Mouse (Mus musculus) thymus, postnatal 0 days (tissue): Measurements from ENCODE around the gene Fan1. TPM values are rescaled to one million over a fixed set of nuclear protein-coding genes. Genes with fewer than 3 reads are reported as not detected.
A peak's percentile ranks its signal among the peaks of the same experiment; 100 is the strongest.

Experiments
- DNase-seq: peaks from one replicate; pipeline ENCODE4 v3.0.0-alpha.2; 2015; ENCODE audit warnings: low spot score
- polyA plus RNA-seq: library from polyadenylated mRNA; unstranded; fragments of >200 nt; fragmentation: Nextera tagmentation; extraction: Ambion mirVana; gene quantifications from 2 replicates; pipeline ENCODE4 v1.2.1, GENCODE M21; 2015

Fan1 gene
- polyA plus RNA-seq, 1 experiment from 2014 or later = 5.9 TPM

DNA sequence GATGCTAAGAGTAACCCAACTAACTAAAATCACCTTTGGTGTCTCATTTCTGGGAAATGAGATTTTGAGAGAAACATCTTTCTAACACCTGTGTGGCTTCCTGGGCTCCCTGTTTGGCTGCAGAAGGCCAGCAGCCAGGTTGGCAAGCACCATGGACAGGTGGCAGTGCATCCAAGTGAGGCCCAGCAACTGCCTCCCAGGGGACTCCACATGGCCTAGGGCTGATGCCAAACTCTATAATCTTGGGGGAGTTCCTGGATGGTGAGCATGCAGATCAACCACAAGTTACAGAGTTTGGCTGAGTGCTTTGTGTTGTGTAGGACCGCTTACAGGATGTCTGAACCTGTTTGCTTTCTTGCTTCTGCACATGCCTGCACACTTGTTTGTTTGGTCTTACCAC is 41.2 kb downstream of the Fan1 start:
- DNase-seq = no peak

DNA sequence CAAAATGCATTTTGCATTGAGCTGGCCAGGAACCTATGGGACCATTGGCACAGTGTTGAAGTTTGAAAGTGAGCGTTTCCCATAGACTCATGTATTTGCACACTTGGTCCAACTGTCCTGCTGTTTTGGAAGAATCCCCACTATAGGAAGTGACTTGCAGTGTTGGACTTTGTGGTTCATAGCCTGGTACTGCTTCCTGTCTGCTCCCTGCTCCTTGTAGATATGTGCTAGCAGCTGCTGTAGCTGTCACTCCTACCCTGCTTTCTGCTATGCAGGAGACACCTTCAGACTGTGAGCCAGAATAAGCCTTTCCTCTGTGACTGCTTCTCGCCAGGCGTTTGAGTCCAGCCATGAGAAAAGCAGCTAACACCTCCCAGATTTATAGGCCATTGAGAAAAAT is 42.6 kb downstream of the Fan1 start:
- no peak for DNase-seq

DNA sequence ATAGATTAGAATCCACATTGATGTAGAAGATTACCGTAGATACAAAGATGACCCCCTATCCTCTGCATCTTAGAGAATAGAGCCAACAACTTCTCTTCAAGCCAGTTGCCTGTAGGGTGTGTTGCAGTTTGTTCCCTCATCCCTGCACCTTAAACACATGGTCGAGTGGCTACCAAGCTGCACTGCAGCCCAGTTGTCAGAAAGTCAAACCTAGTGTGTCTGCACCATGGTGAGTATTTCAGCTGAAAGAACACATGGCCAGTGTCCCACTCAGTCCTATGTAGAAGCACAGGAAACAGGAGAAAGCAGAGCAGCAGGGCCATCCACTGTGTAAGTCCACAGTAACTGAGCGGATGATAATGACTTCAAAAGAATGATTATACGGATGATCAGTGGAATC is 46.4 kb downstream of the Fan1 start:
- DNase-seq = no peak

DNA sequence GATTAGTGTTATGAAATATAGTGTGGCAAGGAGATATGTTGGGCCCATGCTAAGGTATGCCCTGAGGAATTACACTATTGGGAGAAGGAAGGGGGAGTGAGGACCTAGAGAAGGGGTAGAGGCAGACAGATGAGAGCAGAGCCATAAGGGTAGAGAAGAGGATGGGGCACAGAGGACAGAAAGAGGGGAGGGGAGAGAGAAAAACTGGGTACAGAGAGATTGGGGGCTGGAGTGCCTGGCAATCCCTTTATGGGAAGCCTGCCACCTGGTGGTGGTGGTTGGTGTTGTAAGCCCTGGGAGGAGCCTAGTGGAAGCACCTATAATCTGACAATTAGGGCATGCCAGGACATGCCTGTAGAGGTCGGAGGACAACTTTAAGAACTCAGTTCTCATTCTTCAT is 47.0 kb downstream of the Fan1 start:
- peak; percentile 85 for DNase-seq

DNA sequence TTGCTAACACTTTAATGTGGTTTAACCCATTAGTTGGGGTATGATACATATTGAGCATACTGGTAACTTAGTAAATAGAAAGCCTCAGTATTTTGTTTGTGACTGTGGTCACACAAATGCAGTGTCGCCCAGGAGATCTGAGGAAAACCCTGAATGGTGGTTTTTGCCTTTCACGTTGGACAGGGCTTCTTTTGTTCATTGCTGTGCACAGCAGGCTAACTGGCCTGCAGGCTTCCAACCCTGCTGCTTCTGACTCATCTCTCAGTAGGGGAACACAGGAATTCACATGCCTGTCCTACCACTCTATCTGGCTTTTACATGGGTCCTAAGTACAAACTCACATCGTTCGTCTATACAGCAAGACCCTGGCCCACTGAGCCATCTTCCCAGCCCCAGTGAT is 52.2 kb downstream of the Fan1 start:
- DNase-seq = no peak

DNA sequence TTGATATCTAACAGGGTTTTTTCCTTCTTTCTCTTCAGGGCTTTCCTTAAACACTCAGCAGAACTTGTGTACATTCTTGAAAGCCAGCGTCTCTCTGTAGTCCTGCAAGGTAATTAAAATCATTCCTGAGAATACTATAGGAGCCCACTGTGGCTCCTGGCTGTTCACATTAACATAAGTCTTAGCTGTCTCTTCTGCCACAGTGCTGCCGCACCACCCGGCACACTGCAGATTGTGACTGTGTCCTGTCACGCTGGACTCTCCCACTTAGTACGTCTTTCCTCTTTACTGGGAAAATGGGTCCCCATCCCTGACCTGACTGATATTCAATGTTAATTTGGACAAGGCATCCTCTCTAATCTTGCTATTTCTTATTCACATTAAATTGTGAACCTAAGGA is 52.8 kb downstream of the Fan1 start:
- DNase-seq = no peak

DNA sequence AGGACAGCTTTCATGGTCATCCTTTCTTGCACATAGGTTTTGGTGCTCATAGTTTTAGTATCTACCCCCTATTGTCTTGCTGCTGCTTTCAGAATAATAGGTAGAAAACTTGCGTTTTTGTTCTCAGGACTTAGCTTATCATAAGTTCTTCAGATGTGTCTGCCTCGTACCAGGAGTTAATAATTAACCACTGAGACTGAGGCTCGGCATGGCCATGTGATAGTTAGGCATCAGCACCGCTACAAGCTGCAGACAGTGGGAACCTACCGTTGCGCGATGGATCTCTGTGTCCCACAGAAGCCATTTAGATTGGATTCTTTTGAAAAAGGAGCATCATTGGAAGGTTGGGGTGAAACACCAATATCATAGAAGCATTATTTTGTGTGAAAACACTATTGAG is 61.1 kb downstream of the Fan1 start:
- no peak for DNase-seq

DNA sequence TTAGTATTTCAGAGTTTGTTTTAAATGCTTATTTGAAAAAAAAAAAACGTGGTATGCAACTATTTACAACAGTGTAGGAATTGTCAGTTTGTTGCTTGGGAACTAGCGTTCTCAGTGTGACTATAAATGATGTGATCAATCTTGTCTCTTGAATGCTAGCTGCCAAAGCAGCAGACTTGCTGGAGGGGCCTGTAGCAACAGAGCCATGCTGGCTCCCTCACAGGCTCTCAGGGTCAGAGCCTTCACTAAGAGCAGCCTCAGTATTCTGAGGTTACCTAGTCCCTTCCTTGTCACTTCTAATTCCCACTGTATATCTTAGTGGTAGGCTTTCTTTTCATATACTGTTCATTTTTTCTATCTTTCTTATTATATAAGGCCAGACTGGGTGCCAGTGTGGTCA is 63.1 kb downstream of the Fan1 start:
- DNase-seq = no peak

DNA sequence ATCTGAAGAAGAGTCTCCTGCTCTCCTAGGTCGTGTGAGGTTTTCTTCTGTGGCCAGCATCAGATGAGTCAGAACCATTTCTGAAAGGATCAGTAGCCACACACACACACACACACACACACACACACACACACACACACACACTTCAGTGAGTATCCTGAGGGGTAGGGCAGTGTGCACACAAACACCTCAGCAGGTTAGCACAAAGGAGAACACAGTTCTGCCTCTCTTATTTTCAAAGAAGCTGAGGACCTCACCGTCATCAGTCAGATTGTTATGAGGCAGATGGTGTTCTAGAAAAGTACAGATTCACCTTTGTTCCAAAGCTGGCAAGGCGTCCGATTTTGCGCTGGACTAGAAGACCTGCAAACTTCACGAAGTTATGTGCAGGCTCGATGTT is 63.7 kb downstream of the Fan1 start:
- no peak for DNase-seq

Other genes with a start within 250 kb of the Fan1 start
- 1.5 and 1.8 TPM in 2 replicates for gene Trpm1, start 220.3 kb downstream of the Fan1 start, polyA plus RNA-seq
- gene Mtmr10, start 86.4 kb downstream of the Fan1 start, polyA plus RNA-seq = 8.1 and 9.4 TPM in 2 replicates
- 46.5 and 49.1 TPM in 2 replicates for gene Mphosph10, start 18.2 kb upstream of the Fan1 start, polyA plus RNA-seq
- 55.6 and 58.3 TPM in 2 replicates for gene Mcee, start 18.5 kb upstream of the Fan1 start, polyA plus RNA-seq
- 4.3 and 5.5 TPM in 2 replicates for gene Apba2, start 127.6 kb upstream of the Fan1 start, polyA plus RNA-seq